In the genomic region with DNA sequence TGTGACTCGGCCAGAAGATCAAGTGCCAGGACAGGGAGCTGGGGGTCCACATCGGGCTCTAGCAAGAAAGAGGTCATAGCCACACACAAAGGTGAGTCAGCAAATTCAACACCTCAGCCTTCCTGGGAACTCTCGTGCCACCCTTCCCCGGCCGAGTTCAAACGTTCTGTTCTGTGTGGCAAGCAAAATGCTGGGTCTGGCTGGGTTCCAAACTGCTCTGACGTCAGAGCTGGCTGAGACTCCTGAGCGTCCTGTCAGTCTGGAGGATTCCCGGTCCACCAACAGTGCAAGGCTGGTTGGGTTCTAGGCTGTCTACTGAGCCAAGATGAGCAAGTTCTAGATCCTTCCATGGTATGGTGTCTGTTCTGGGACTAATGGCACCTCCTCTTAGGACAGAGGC, we compare ENCODE assay signal across 11 mouse cellular contexts. TPM values are rescaled to one million over a fixed set of nuclear protein-coding genes. Genes with fewer than 3 reads are reported as not detected.
A peak's percentile ranks its signal among the peaks of the same experiment; 100 is the strongest.
DNase-seq lines count a peak whose midpoint lies in the region; ATAC-seq lines count a peak whose summit lies in the region.
"Had no signal": no experiment of that assay in that cellular context is flagged by ENCODE, and none has a peak within 500 bp of the region (broad histone marks: within the 10 kb centered on the region; RNA-seq: fewer than 3 reads in every experiment).

No protein-coding gene starts in this region.

- H3K4me2 ChIP-seq in hindbrain, embryonic 13.5 days, result no peak overlapping the region
- H3K4me2 ChIP-seq in intestine, embryonic 16.5 days (ENCODE audit: low read depth, low read length), result no peak overlapping the region
- H3K4me2 ChIP-seq: midbrain, embryonic 12.5 days had no signal

- H3K36me3 ChIP-seq in hindbrain, embryonic 13.5 days, result peaks cover 75% of the 10 kb centered on the region
- peaks cover 14% of the 10 kb centered on the region for H3K36me3 ChIP-seq in intestine, embryonic 16.5 days (ENCODE audit: control insufficient read depth, insufficient read depth, low read length)

- WGBS in hindbrain, embryonic 13.5 days, result 64% methylated on average over 9 of the region's 9 CpGs
- WGBS in intestine, embryonic 16.5 days, result 63% methylated on average over 9 of the region's 9 CpGs

- no peak for ATAC-seq in hindbrain, embryonic 13.5 days (ENCODE audit: low FRiP score)
- no peak for ATAC-seq in intestine, embryonic 16.5 days

- H3K9me3 ChIP-seq in hindbrain, embryonic 13.5 days, result no peaks in the 10 kb centered on the region
- no peaks in the 10 kb centered on the region for H3K9me3 ChIP-seq in intestine, embryonic 16.5 days (ENCODE audit: control insufficient read depth, low read length)
- H3K9me3 ChIP-seq: midbrain, embryonic 12.5 days had no signal

- no peak overlapping the region for H3K9ac ChIP-seq in hindbrain, embryonic 13.5 days
- H3K9ac ChIP-seq in intestine, embryonic 16.5 days (ENCODE audit: low read depth, low read length), result no peak overlapping the region
- H3K9ac ChIP-seq: midbrain, embryonic 12.5 days had no signal

- H3K27me3 ChIP-seq in hindbrain, embryonic 13.5 days, result no peaks in the 10 kb centered on the region
- no peaks in the 10 kb centered on the region for H3K27me3 ChIP-seq in intestine, embryonic 16.5 days (replicated peaks; ENCODE audit: control insufficient read depth, insufficient read depth, low read length)
- H3K27me3 ChIP-seq: CH12.LX; midbrain, embryonic 12.5 days had no signal

- H3K27ac ChIP-seq in hindbrain, embryonic 13.5 days, result no peak overlapping the region
- no peak overlapping the region for H3K27ac ChIP-seq in intestine, embryonic 16.5 days (ENCODE audit: low read length)
- H3K27ac ChIP-seq: midbrain, embryonic 12.5 days had no signal

- intact Hi-C loops in gastrocnemius, postnatal 36 days (cut with DNase I), result loop anchor here (10.0 kb wide), 1 partner anchor 402 kb away; no protein-coding TSS in a partner anchor

- DNase-seq in frontal cortex, postnatal 36 days (ENCODE audit: low spot score in 2 of 2), result peak; percentile 21 to 35
- no peak for DNase-seq in frontal cortex, postnatal 14 days (ENCODE audit: low spot score in 2 of 2)
- DNase-seq in right cerebral cortex, postnatal 10 days (ENCODE audit: low spot score in 2 of 2), result peak; percentile 59 to 68
- DNase-seq in right cerebral cortex, adult 2 months (ENCODE audit: low spot score in 2 of 2), result no peak
- peak; percentile 54 to 64 for DNase-seq in gastrocnemius, postnatal 36 days
- DNase-seq in ovary, adult 18-20 months (ENCODE audit: low spot score), result peak; percentile 27

- H3K4me3 ChIP-seq in hindbrain, embryonic 13.5 days, result no peak overlapping the region
- H3K4me3 ChIP-seq in intestine, embryonic 16.5 days (ENCODE audit: low read length), result no peak overlapping the region
- H3K4me3 ChIP-seq: midbrain, embryonic 12.5 days had no signal

- H3K4me1 ChIP-seq in hindbrain, embryonic 13.5 days (replicated peaks), result peaks cover 91% of the 10 kb centered on the region
- no peaks in the 10 kb centered on the region for H3K4me1 ChIP-seq in intestine, embryonic 16.5 days (ENCODE audit: control insufficient read depth, insufficient read depth, low read length)

RNA-seq across cellular contexts. Expression of gene Kctd15, which starts 9.5 kb away (rescaled TPM):
- 10 to 100 TPM; 41.0 to 42.9 TPM for total RNA-seq in gastrocnemius, postnatal 36 days (2021)
- polyA plus RNA-seq in hindbrain, embryonic 13.5 days (2015; fragmentation: Nextera tagmentation; extraction: Ambion mirVana), result 33.7 and 36.0 TPM in 2 replicates
- polyA plus RNA-seq in intestine, embryonic 16.5 days (2015; fragmentation: Nextera tagmentation; extraction: Ambion mirVana), result 13.7 and 14.0 TPM in 2 replicates
- total RNA-seq: common myeloid progenitor, adult 5-6 weeks had no signal

Comparison
In these comparisons a context has a peak if more than half of its experiments do, and no peak if none do; other contexts are left out.
1. DNase-seq: peak in frontal cortex, postnatal 36 days (2 of 2), right cerebral cortex, postnatal 10 days (2 of 2), gastrocnemius, postnatal 36 days (2 of 2) and ovary, adult 18-20 months (single experiment); none in frontal cortex, postnatal 14 days (0 of 2) and right cerebral cortex, adult 2 months (0 of 2).